Mouse (Mus musculus) mesoderm, embryonic 11.5 days (tissue): ENCODE results near the gene Pcsk7.

ENCODE experiments used
- DNase-seq: peaks from one replicate; pipeline ENCODE4 v3.0.0-alpha.2; 2012; ENCODE audit warnings: low read depth, low spot score

Gene Pcsk7

GRCm38 (mm10) chr9:45961855-45962254, 55.6 kb downstream of the Pcsk7 start:
- DNase-seq: no peak

GRCm38 (mm10) chr9:45963577-45963976, 57.3 kb downstream of the Pcsk7 start:
- DNase-seq: no peak

- no peak for DNase-seq
These were observed 70.6 kb downstream of the Pcsk7 start for GRCm38 (mm10) chr9:45976884-45977283.
